Mouse (Mus musculus) hindbrain, embryonic 12.5 days (tissue): Measurements from ENCODE around the gene Top3a. TPM values are rescaled to one million over a fixed set of nuclear protein-coding genes. Genes with fewer than 3 reads are reported as not detected.

Experiments used
- ATAC-seq: fragments of 200-750 bp; cut with Nextera tagmentation; 2 replicates; pipeline ENCODE4 v1.8.0; 2017; ENCODE audit warnings: moderate TSS enrichment; ENCODE audit not compliant: low FRiP score
- H3K27ac ChIP-seq: fragments of 300-500 bp; sonication (generic); 2 replicates; pipeline ENCODE4 v1.5.1; 2016; ENCODE audit warnings: mild to moderate bottlenecking
- H3K27me3 ChIP-seq: fragments of 300-500 bp; sonication (generic); 2 replicates; pipeline ENCODE4 v1.6.1; 2016; ENCODE audit warnings: mild to moderate bottlenecking
- H3K36me3 ChIP-seq: fragments of 300-500 bp; sonication (generic); 2 replicates; pipeline ENCODE4 v1.6.1; 2016; ENCODE audit warnings: mild to moderate bottlenecking
- H3K4me1 ChIP-seq: fragments of 300-500 bp; sonication (generic); 2 replicates; pipeline ENCODE4 v1.6.1; 2016
- H3K4me2 ChIP-seq: fragments of 300-500 bp; sonication (generic); replicated peaks from 2 replicates; pipeline ENCODE4 v1.6.1; 2016; ENCODE audit warnings: mild to moderate bottlenecking
- H3K4me3 ChIP-seq: fragments of 300-500 bp; sonication (generic); 2 replicates; pipeline ENCODE4 v1.5.1; 2016; ENCODE audit warnings: mild to moderate bottlenecking
- H3K9ac ChIP-seq: fragments of 300-500 bp; sonication (generic); 2 replicates; pipeline ENCODE4 v1.6.1; 2016; ENCODE audit warnings: mild to moderate bottlenecking, moderate library complexity
- H3K9me3 ChIP-seq: fragments of 300-500 bp; sonication (generic); replicated peaks from 2 replicates; pipeline ENCODE4 v1.6.1; 2016; ENCODE audit warnings: mild to moderate bottlenecking
- WGBS: fragments of 180-500 bp; shearing (Covaris S2); methylation state at CpG from one replicate; pipeline ENCODE4 v1.1.7; 2016; 5-methylcytosine and 5-hydroxymethylcytosine counted together
- polyA plus RNA-seq: library from polyadenylated mRNA; unstranded; fragments of >200 nt; fragmentation: Nextera tagmentation; extraction: Ambion mirVana; gene quantifications from 2 replicates; pipeline ENCODE4 v1.2.1, GENCODE M21; 2016

The Top3a gene
- polyA plus RNA-seq, 1 experiment from 2014 or later, result 17.3 TPM

- 82% methylated on average over 3 of the region's 3 CpGs for WGBS
- H3K9ac ChIP-seq, result no peak overlapping the region
- ATAC-seq, result no peak
- no peaks in the 10 kb centered on the region for H3K27me3 ChIP-seq
- H3K27ac ChIP-seq, result no peak overlapping the region
- no peaks in the 10 kb centered on the region for H3K9me3 ChIP-seq
- peaks cover 11% of the 10 kb centered on the region for H3K4me1 ChIP-seq
- H3K4me2 ChIP-seq, result no peak overlapping the region
- no peaks in the 10 kb centered on the region for H3K36me3 ChIP-seq
- no peak overlapping the region for H3K4me3 ChIP-seq
Observed at GRCm38 (mm10) chr11:60770776-60771175, 6.4 kb downstream of the Top3a start.

GRCm38 (mm10) chr11:60769322-60769721 is 7.8 kb downstream of the Top3a start:
- H3K27me3 ChIP-seq, result no peaks in the 10 kb centered on the region
- H3K4me2 ChIP-seq, result no peak overlapping the region
- no peak for ATAC-seq
- H3K4me3 ChIP-seq, result no peak overlapping the region
- H3K9ac ChIP-seq, result no peak overlapping the region
- no peak overlapping the region for H3K27ac ChIP-seq
- no peaks in the 10 kb centered on the region for H3K4me1 ChIP-seq
- H3K9me3 ChIP-seq, result no peaks in the 10 kb centered on the region
- 87% methylated on average over 2 of the region's 2 CpGs for WGBS
- 0 out of 2 replicates have a peak, but pooled peaks cover 4% of the 10 kb centered on the region for H3K36me3 ChIP-seq

- 87% methylated on average over 4 of the region's 4 CpGs for WGBS
- no peaks in the 10 kb centered on the region for H3K4me1 ChIP-seq
- peaks cover 9% of the 10 kb centered on the region; the same call in 1 of the 2 replicates for H3K36me3 ChIP-seq
- ATAC-seq, result no peak
- no peaks in the 10 kb centered on the region for H3K9me3 ChIP-seq
- H3K27ac ChIP-seq, result no peak overlapping the region
- no peak overlapping the region for H3K4me3 ChIP-seq
- no peak overlapping the region for H3K9ac ChIP-seq
- no peaks in the 10 kb centered on the region for H3K27me3 ChIP-seq
- no peak overlapping the region for H3K4me2 ChIP-seq
Observed at GRCm38 (mm10) chr11:60766969-60767368, 10.2 kb downstream of the Top3a start.

- 94% methylated on average over 3 of the region's 3 CpGs for WGBS
- H3K36me3 ChIP-seq, result peaks cover 47% of the 10 kb centered on the region
Observed at GRCm38 (mm10) chr11:60761681-60762080, 15.5 kb downstream of the Top3a start.

GRCm38 (mm10) chr11:60755570-60755969 is 21.6 kb downstream of the Top3a start:
- Histone ChIP-seq H3K4me1 (no peaks in the 10 kb centered on the region), H3K27me3 (no peaks in the 10 kb centered on the region), H3K36me3 (peaks cover 77% of the 10 kb centered on the region), H3K27ac (no peak overlapping the region), H3K9ac (no peak overlapping the region), H3K4me2 (no peak overlapping the region), H3K9me3 (no peaks in the 10 kb centered on the region), H3K4me3 (no peak overlapping the region)
- ATAC-seq, result no peak
- 95% methylated on average over 7 of the region's 7 CpGs for WGBS

More at GRCm38 (mm10) chr11:60761681-60762080, 15.5 kb downstream of the Top3a start:
- Histone ChIP-seq H3K27me3 (no peaks in the 10 kb centered on the region), H3K4me3 (no peak overlapping the region), H3K4me2 (no peak overlapping the region), H3K4me1 (no peaks in the 10 kb centered on the region), H3K27ac (no peak overlapping the region), H3K9me3 (no peaks in the 10 kb centered on the region), H3K9ac (no peak overlapping the region)
- ATAC-seq, result no peak

GRCm38 (mm10) chr11:60740321-60740720 is 36.8 kb downstream of the Top3a start:
- Histone ChIP-seq H3K9me3 (no peaks in the 10 kb centered on the region), H3K36me3 (peaks cover 65% of the 10 kb centered on the region), H3K27ac (no peak overlapping the region), H3K4me3 (no peak overlapping the region), H3K9ac (no peak overlapping the region), H3K4me1 (no peaks in the 10 kb centered on the region), H3K4me2 (no peak overlapping the region), H3K27me3 (no peaks in the 10 kb centered on the region)
- no peak for ATAC-seq
- WGBS, result 83% methylated on average over 3 of the region's 3 CpGs

- H3K4me3 ChIP-seq, result no peak overlapping the region
- peaks cover 50% of the 10 kb centered on the region for H3K36me3 ChIP-seq
- H3K4me2 ChIP-seq, result no peak overlapping the region
- no peak for ATAC-seq
- H3K27ac ChIP-seq, result no peak overlapping the region
- no peak overlapping the region for H3K9ac ChIP-seq
- H3K27me3 ChIP-seq, result no peaks in the 10 kb centered on the region
- no peaks in the 10 kb centered on the region for H3K4me1 ChIP-seq
- H3K9me3 ChIP-seq, result no peaks in the 10 kb centered on the region
Observed at GRCm38 (mm10) chr11:60737450-60737849, 39.7 kb downstream of the Top3a start.

- Histone ChIP-seq H3K9ac (no peak overlapping the region), H3K9me3 (no peaks in the 10 kb centered on the region), H3K27me3 (no peaks in the 10 kb centered on the region), H3K4me3 (no peak overlapping the region), H3K4me1 (no peaks in the 10 kb centered on the region), H3K4me2 (no peak overlapping the region), H3K36me3 (peaks cover 48% of the 10 kb centered on the region), H3K27ac (no peak overlapping the region)
- ATAC-seq, result no peak
- 78% methylated on average over 3 of the region's 3 CpGs for WGBS
Observed at GRCm38 (mm10) chr11:60736491-60736890, 40.7 kb downstream of the Top3a start.

- Histone ChIP-seq H3K9me3 (no peaks in the 10 kb centered on the region), H3K4me3 (no peak overlapping the region), H3K27ac (no peak overlapping the region), H3K9ac (no peak overlapping the region), H3K4me1 (no peaks in the 10 kb centered on the region), H3K27me3 (no peaks in the 10 kb centered on the region), H3K4me2 (no peak overlapping the region), H3K36me3 (peaks cover 48% of the 10 kb centered on the region)
- 78% methylated on average over 5 of the region's 5 CpGs for WGBS
- ATAC-seq, result no peak
Observed at GRCm38 (mm10) chr11:60735191-60735590, 42.0 kb downstream of the Top3a start.

GRCm38 (mm10) chr11:60734206-60734605 is 43.0 kb downstream of the Top3a start:
- Histone ChIP-seq H3K4me2 (no peak overlapping the region), H3K27ac (no peak overlapping the region), H3K9ac (no peak overlapping the region), H3K4me1 (peaks cover 5% of the 10 kb centered on the region), H3K36me3 (peaks cover 38% of the 10 kb centered on the region), H3K4me3 (no peak overlapping the region), H3K9me3 (no peaks in the 10 kb centered on the region), H3K27me3 (no peaks in the 10 kb centered on the region)
- 83% methylated on average over 2 of the region's 2 CpGs for WGBS
- ATAC-seq, result no peak

GRCm38 (mm10) chr11:60731251-60731650 is 45.9 kb downstream of the Top3a start:
- Histone ChIP-seq H3K27ac (no peak overlapping the region), H3K4me3 (no peak overlapping the region), H3K4me2 (no peak overlapping the region), H3K36me3 (peaks cover 31% of the 10 kb centered on the region), H3K4me1 (peaks cover 24% of the 10 kb centered on the region), H3K9me3 (no peaks in the 10 kb centered on the region), H3K27me3 (no peaks in the 10 kb centered on the region), H3K9ac (no peak overlapping the region)
- ATAC-seq, result no peak
- 90% methylated on average over 14 of the region's 14 CpGs for WGBS

GRCm38 (mm10) chr11:60730169-60730568 is 47.0 kb downstream of the Top3a start:
- ATAC-seq, result no peak
- no peak overlapping the region for H3K4me2 ChIP-seq
- H3K9me3 ChIP-seq, result no peaks in the 10 kb centered on the region
- H3K4me3 ChIP-seq, result no peak overlapping the region
- H3K4me1 ChIP-seq, result peaks cover 29% of the 10 kb centered on the region
- H3K27me3 ChIP-seq, result no peaks in the 10 kb centered on the region
- H3K27ac ChIP-seq, result no peak overlapping the region
- 89% methylated on average over 9 of the region's 9 CpGs for WGBS
- peaks cover 31% of the 10 kb centered on the region for H3K36me3 ChIP-seq
- no peak overlapping the region; the same call in 1 of the 2 replicates for H3K9ac ChIP-seq

- H3K9ac ChIP-seq, result peak overlapping the region; percentile 73; the same call in 1 of the 2 replicates
- peaks cover 29% of the 10 kb centered on the region for H3K4me1 ChIP-seq
- H3K36me3 ChIP-seq, result peaks cover 39% of the 10 kb centered on the region
- H3K27ac ChIP-seq, result no peak overlapping the region
- peak overlapping the region; percentile 75 for H3K4me2 ChIP-seq
- 75% methylated on average over 6 of the region's 6 CpGs for WGBS
- H3K9me3 ChIP-seq, result no peaks in the 10 kb centered on the region
- no peak for ATAC-seq
- H3K27me3 ChIP-seq, result no peaks in the 10 kb centered on the region
- peak overlapping the region; percentile 92 for H3K4me3 ChIP-seq
Observed at GRCm38 (mm10) chr11:60729217-60729641, 47.9 kb downstream of the Top3a start.
